Mouse (Mus musculus): Measurements from ENCODE around the gene Trrap. TPM values are rescaled to one million over a fixed set of nuclear protein-coding genes. Genes with fewer than 3 reads are reported as not detected.

Gene Trrap
- polyA plus RNA-seq, 1 experiment from 2014 or later, result 51.7 TPM

- DNase-seq (ENCODE audit: low spot score), result no peak
Measured at GRCm38 (mm10) chr5:144780654-144781053, 13.1 kb downstream of the Trrap start.

DNA sequence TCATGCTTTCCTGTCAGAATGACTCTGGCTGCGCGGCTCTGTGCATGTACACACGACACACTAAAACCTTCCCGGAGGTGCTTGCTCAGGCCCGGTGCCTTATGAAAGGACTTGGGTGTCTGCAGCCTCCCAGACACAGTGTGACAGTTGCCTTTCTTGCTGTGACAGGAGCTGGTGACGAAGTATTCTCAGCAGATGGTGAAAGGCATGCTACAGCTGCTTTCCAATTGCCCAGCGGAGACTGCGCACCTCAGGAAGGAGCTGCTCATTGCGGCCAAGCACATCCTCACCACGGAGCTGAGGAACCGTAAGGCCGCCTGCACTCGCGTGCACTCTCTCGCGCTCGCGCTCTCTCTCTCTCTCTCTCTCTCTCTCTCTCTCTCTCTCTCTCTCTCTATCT is 18.9 kb downstream of the Trrap start:
- no peak for DNase-seq (ENCODE audit: low spot score)

DNA sequence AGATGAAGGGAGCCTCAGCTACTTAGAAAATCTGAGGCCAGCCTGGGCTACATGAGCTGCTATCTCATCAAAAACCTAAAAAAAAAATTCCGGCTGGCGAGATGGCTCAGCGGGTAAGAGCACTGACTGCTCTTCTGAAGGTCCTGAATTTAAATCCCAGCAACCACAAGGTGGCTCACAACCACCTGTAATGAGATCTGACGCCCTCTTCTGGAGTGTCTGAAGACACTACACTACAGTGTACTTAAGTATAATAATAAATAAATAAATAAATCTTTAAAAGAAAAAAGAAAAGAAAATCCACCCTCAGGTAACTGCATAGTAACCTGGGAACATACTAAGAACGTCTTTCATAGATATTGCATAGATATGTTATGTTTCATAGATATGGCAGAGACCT is 25.8 kb downstream of the Trrap start:
- DNase-seq (ENCODE audit: low spot score), result no peak

GRCm38 (mm10) chr5:144794687-144795086 is 27.2 kb downstream of the Trrap start:
- peak; percentile 30 for DNase-seq (ENCODE audit: low spot score)

DNA sequence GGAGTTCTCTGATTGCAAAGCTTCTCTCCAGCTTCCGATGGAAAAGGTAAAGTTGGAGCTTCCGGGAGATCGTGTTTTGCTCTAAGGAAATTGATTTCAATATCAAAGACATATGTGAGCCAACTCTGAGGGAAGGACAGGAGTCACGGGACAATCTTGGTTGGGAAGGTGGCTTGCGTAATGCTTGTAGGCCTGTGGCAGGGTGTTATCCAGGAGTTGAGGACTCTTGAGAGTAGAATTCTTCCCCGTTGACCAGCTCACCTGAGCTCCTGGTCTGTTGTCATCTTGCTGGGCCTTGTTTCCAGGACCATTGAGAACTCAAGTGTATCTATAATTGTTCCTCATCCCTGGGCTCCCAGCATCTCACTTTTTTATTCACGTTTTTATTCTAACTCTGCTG is 29.6 kb downstream of the Trrap start:
- no peak for DNase-seq (ENCODE audit: low spot score)

GRCm38 (mm10) chr5:144803066-144803465 is 35.5 kb downstream of the Trrap start:
- no peak for DNase-seq (ENCODE audit: low spot score)

GRCm38 (mm10) chr5:144804181-144804580 is 36.6 kb downstream of the Trrap start:
- no peak for DNase-seq (ENCODE audit: low spot score)

GRCm38 (mm10) chr5:144806931-144807330 is 39.4 kb downstream of the Trrap start:
- no peak for DNase-seq (ENCODE audit: low spot score)

- no peak for DNase-seq (ENCODE audit: low spot score)
Measured at GRCm38 (mm10) chr5:144828365-144829102, 61.0 kb downstream of the Trrap start.

DNA sequence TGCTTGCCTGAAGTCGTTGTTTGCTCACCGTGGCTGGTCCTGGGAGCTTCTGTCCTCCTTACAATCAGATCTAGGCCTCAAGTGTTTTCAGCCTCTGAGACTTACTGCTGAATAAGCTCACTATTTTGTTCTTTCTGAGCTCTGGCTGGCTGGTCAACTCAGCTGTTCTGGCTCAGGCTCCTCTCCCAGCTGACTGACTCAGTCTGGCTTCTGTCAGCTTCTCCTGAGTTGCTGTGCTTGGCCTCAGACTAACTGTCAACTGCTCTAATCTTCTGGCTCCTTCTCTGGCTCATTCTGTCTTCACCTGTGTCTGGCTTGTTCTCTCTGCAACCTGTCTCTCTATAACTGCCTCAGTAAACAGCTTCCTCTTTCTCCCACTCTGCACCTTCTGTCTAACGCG is 62.1 kb downstream of the Trrap start:
- no peak for DNase-seq (ENCODE audit: low spot score)

GRCm38 (mm10) chr5:144831840-144832469 is 64.4 kb downstream of the Trrap start:
- DNase-seq (ENCODE audit: low spot score), result no peak

- peak; percentile 9 for DNase-seq (ENCODE audit: low spot score)
Measured at GRCm38 (mm10) chr5:144836100-144836499, 68.6 kb downstream of the Trrap start.

DNA sequence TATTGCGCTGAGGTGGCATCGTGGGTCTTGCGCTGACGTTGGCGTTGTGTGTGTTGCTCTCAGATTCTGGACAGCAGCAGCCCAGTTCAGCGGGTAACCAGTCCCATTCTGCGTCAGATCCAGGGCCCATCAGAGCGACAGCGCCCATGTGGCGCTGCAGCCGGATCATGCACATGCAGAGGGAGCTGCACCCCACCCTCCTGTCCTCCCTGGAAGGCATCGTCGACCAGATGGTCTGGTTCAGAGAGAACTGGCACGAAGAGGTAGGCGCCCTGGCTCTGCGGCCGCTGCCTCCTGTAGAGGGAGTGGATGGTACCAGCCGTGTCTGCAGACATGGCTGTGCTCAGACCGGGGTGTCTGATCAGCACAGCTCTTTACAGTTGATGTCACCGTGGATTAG is 77.8 kb downstream of the Trrap start:
- DNase-seq (ENCODE audit: low spot score), result no peak

- DNase-seq (ENCODE audit: low spot score), result no peak
Measured at GRCm38 (mm10) chr5:144848735-144849134, 81.2 kb downstream of the Trrap start.

GRCm38 (mm10) chr5:144849932-144850331 is 82.4 kb downstream of the Trrap start:
- DNase-seq (ENCODE audit: low spot score), result no peak

DNA sequence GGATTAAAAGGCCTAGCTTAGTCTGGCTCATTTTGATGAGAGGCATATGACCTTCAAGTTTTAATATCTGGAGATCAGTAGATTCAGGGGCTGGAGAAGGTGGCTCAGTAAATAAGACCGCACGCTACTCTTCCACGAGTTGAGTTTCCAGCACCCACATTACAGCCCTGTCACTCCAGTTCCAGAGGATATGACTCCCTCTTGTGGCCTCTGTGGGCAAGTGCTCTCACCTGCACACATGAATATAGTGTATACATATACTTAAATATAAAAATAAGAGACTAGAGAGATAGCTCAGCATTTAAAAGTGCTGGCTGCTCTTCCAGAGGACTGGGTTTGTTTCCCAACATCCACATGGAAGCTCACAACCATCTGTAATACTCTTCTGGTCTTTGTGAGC is 84.3 kb downstream of the Trrap start:
- no peak for DNase-seq (ENCODE audit: low spot score)

DNA sequence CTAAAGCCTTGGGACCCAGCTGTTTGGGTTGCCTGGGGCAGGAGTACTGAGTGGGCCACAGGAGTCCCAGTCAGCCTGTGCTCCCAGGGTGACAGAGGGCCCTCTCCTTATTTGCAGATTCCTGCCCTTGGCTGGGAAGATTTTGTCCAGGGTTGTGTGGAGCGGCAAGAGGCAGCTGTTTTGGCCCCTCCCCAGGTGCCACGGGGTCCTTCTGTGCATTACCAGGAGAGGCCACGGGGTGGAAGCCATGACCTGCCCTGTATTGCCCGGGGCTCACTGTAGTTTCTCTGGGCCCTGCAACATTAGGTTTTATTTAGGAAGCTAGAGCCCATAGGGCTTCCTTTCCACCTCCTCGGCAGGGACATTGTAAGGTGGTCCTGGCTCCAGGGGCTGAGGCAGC is 86.4 kb downstream of the Trrap start:
- no peak for DNase-seq (ENCODE audit: low spot score)

GRCm38 (mm10) chr5:144855936-144856335 is 88.4 kb downstream of the Trrap start:
- DNase-seq (ENCODE audit: low spot score), result no peak

DNA sequence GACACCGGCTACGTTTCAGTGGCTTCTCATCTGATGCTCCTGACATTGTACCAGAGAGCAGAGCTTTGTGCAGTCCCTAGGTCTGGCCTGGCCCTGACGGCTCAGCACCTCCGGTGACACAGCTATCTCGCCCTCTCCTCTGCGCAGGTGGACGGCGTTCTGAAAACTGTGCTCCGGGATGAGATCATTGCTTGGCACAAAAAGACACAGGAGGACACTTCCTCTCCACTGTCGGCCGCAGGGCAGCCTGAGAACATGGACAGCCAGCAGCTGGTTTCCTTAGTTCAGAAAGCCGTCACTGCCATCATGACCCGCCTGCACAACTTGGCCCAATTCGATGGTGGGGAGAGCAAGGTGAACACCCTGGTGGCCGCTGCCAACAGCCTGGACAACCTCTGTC is 91.0 kb downstream of the Trrap start:
- DNase-seq (ENCODE audit: low spot score), result no peak

- DNase-seq (ENCODE audit: low spot score), result no peak
Measured at GRCm38 (mm10) chr5:144859284-144859683, 91.8 kb downstream of the Trrap start.

DNA sequence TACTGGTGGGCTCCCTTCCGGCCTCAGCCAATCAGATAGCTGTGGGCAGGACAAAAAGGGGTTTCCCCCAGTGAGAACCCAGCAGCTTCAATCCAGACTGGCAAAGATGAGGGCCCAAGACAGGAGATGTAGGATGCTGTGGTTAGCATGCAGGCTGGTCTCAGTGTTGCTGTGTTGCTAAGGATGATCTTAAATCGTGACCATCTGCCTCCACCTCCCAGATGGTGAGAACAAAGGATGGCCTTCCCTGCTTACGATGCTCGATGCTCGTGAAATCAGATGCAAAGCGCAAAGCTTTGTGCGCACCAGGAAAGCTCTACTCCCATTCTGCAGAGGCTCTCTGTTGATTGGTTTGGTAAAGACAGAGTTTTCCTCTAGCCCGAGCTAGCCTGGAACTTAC is 93.4 kb downstream of the Trrap start:
- no peak for DNase-seq (ENCODE audit: low spot score)

DNA sequence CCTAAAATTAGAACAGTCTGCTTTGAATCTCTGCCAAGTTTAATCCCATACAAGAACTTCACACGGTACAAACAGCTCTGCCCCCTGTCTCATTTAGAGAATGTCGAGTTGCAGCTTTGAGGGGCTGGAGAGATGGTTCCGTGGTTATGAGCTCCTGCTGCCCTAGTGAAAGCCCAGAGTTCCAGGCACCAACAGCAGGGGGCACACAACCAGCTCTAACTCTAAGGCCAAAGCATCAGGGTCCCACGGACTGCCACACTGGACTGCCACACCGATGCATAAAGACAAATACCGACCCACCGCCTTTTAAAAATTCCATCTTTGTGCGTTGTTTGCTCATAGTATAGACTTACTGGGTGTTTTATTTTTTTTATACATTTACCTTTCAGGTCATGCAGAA is 99.4 kb downstream of the Trrap start:
- no peak for DNase-seq (ENCODE audit: low spot score)

- no peak for DNase-seq (ENCODE audit: low spot score)
Measured at GRCm38 (mm10) chr5:144869466-144869865, 101.9 kb downstream of the Trrap start.

All from thymus, postnatal 0 days (tissue).